Mouse (Mus musculus) cerebellum, adult 9-10 months (tissue): ENCODE measurements around the gene Rapgef2.

Source experiments
- DNase-seq: peaks from one replicate; pipeline ENCODE4 v3.0.0; 2022

Rapgef2 gene

DNA sequence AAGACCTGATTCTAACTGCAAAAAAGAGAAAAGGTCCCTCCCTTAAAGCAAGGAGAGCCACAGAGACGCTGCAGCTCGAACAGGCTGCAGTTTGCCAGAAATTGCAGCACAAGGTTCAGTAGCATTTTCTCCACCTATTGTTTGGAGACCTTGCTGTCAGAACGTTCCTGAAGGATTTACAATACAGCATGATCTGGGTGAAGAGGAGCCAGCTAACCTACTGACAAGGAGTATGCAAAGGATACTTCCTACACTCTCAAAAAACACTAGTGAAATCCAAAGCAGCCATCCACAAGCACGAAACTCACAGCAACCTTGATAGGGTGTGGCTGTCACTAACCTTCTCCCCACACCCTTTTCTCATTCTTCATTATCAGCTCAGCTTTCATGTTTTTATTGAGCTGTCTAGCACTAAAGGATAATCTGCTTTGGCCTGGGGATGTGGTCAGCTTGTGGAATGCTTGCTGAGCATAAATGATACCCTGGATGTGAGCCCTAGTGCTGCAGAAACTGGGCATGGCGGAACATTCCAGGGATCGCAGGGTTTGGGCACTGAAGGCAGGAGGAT lies 124.4 kb downstream of the Rapgef2 start:
- peak; percentile 64 for DNase-seq

DNA sequence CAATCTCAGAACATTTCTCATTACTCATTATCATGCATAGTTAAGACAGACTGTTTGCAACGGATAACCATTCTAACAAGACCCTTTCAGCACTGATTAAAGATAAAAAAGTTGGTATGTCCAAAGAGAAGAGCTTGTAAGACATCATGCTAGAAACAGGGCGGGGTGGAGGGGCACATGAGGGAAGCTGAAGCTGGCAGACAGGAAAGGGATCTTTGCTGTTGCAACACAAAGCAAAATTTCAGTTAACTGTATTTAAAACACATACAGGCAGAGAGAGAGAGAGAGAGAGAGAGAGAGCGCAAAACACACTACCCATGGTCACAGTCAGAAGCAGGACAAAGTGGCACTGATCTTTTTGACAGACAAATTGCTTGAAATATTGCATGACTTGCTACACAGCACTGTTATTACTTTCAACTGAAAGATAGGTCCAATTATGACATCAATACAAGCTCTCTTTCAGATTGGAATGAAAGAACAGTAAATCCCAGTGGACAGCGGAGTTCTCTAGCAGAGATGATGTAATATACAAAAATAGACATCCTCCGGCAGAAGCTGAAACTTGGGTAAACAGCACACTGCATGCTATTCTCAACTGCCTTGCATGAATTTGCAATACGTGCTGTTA lies 125.1 kb downstream of the Rapgef2 start:
- peak; percentile 85 for DNase-seq

DNA sequence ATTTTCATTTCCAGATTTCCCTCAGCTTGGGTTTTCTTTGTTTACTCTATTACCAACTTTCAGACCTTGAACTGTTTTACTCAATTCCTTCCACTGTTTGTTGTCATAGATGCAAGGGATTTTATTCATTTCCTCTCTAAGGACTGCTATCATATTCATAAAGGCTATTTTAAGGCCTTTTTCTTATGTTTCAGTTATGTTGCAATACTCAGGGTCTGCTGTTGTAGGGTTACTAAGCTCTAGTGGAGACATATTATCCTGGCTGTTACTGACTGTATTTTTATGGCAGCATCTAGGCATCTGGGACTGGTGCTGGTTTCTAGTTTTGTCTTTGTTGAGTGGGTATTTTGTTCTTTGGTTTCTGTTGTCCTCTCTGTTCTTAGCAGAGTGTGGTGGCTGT lies 128.1 kb downstream of the Rapgef2 start:
- no peak for DNase-seq

DNA sequence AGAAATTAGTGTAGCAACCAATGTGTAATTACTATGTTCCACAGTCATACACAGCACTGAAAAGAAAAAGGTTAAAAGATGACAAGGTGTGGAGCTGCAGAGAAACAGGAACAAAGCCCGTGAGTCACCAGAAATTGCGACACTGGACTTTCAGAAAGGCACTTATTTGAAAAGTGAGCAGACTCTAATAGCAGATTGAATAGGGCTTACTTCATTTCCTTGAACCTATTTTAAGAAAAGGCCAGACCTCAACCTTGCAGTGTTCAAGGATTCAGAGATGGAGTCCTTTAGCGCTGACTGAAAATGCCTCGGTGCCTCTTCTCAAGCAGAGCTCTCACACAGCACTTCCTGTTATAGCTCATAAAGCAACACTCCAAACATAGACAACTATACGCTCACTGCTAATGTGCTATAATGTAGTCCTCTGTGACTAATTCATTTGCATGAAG lies 133.3 kb downstream of the Rapgef2 start:
- no peak for DNase-seq

DNA sequence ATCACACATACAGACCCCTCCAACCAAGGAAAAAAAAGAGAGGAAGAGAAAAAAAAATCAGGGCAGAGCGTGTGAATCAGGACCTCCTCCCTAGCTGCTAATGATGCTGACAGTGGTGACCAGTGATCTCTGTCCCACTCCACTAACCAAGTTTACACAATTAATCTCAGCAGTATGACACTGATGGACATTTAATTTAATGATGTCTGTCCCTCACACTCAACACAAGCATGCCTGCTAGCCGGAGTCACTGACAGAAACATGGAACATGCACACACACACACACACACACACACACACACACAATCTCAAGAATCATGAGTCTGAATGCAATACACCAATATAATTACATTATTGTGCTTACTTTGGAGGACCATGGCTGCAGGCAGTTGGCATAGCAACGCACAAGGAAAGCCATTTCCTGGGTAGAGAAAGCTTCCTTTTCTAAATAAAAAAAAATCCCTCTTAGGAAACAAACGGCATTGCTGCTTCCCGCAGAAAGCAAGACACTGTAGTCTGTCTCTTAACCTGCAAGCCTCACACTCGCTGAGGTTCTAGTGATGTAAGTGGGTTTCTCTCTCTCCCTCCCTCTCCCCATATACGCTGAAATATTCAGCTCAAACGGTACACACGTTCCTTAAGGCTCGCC lies 140.8 kb downstream of the Rapgef2 start:
- DNase-seq, result peak; percentile 70

DNA sequence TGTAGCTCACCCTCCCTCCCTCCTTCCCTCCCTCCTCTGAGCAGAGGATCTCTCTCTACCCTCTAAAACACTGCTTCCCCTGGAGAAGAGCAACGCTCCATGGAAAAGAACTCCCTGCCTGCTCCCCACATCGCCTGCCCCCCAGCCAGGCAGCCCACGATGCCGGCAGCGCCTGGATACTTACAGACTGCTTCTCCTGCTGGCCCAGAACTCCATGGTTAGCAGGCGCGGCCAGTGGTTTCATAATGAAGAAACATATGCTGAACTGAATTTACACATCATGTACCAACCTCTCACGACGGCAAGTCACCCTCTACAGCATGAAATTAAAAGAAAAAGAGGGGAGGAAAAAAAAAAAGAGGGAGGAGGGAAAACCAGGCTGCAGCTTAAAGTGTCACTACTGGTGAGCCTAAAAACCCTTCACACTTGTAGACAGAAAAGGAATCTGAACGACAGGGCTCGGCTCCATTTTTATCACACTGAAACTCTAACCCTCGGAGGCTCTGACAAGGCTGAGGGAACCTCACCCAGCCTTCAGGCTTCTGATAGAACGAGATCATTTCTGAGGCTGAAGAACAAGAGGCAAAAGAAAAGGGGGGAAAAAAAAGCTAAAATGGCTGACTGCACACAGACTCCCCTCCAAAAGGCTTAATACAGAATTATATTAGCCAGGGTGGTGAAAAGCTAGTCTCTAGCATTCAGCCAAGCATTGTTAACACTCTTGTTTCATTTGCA lies 141.5 kb downstream of the Rapgef2 start:
- DNase-seq, result peak; percentile 62

DNA sequence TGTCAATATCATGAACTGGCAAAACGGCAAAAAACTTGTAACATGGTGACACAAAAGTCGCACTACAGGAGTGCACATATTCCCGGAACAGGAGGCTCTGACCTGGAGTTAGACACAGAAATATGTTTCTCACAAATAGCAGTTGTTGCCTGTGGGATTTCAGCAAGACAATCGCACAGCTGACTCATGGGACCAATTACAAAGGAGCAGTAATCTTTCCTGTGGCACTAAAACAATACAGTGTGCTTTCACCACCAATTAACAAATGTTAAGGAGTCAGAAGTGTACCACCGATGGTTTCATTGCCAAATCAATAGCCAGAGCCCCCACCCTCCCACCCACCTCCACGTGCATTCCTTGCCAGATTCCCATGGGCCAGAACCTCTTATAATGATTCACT lies 142.2 kb downstream of the Rapgef2 start:
- DNase-seq, result peak; percentile 61

DNA sequence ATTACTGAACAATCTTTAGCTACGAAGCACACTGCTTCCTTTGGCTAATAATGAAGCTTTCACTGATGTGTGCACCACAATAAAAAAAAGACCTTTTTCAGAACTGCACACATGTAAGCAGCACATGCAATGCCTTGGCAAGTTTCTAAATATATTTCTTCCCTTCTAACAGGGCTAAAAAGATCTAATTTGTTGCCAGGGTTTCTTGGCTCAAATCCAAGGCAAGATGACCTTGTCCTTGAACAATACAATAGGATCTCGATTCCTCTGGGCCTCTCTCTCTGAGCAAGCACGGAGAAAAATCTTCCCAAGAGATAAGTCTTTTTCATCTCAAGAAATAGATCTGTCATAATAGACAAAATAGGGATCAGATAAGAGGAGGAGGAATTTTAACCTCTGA lies 147.1 kb downstream of the Rapgef2 start:
- DNase-seq, result peak; percentile 62

DNA sequence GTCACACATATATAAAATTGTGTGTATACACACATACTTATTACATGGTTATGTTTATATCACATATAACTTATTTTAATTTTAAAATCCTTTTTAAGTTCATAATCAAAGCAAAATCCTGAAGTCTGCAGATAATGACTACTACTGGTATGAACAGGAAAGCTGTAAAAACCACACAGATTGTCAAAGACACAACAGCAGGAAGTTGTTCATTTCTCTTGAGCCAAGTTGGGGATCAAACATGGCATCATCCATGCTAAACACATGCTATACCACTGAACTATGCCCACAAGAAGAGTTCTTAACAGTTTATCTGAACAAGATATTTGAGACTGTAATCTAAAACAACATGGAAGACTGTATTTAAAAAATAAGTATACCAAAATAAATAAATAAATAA lies 147.7 kb downstream of the Rapgef2 start:
- DNase-seq, result no peak

DNA sequence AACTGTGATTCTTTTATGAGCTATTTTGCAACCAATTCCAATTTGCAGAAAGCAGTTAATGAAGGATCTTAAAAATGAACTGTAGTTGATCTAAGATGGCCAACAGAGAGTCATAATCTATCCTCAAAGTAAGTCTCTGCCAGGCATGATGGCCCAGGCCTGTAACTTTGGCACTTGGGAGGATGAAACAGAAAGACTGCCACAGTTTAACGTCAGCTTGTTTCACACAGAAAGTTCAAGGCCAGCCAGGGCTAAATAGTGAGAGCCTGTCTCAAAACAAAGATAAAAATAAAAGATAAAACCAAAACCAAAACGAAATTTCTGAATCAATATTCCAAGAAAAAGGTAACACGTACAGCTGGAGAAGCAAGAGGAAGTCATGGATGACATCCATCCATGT lies 155.3 kb downstream of the Rapgef2 start:
- no peak for DNase-seq

DNA sequence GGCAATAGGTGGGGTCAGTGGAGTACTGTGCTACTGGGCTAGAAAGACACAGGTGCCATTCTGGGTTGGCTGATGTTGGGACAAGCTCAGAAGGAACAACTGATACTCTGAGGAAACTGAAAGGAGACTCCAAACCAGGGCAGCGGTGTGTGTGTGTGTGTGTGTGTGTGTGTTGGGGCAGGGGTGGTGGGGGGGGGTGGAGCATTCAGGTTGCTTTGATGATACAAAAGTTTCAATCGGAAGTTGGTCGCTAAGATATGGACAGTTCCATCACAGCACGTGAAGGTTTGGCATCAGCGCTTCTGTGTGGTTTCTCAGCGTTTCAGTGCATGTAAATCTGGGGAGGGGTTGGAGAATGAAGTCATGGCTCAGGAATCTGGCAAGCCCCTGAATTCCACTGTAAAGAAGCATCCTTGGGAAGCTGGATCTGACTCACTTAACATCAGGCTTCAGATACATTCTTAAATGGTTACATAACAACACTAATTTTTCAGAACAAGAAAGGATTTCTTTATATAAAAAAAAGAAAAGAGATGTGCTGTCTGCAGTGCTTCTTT lies 157.2 kb downstream of the Rapgef2 start:
- no peak for DNase-seq

DNA sequence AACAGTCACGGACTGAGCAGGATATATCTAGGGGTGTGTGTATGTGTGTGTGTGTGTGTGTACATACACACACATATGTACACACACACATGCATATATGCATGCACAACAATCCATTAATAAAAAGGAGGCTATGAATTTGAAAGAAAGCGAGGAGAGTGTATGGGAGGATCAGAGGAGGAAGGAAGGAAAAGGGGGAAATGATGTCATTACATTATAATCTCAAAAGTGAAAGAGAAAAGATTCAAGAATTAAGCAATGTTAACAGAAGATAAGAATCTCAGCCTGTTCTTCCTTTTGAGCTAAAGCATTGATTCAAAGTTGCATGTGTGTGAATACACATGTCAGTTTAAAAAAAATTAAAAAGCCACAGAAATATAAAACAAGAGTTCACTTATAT lies 158.5 kb downstream of the Rapgef2 start:
- no peak for DNase-seq

DNA sequence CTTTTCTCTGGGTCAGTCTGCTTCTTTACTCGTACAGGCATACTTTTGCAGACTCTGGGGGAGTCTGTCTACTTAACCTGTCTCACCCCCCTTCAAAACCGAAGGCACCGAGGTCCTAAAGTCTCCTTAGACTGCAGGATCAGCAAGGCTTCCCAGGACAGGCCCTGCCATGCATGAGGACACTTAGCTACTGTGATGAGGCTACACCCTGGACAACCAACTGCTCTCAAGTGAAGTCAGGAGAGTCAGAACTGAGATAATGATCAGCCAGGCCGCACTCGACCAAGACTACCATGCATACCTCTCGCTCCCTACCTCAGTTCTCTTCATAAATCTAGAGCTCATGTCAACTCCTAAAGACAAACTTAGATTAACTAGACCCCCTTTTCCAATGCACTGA lies 159.5 kb downstream of the Rapgef2 start:
- no peak for DNase-seq

DNA sequence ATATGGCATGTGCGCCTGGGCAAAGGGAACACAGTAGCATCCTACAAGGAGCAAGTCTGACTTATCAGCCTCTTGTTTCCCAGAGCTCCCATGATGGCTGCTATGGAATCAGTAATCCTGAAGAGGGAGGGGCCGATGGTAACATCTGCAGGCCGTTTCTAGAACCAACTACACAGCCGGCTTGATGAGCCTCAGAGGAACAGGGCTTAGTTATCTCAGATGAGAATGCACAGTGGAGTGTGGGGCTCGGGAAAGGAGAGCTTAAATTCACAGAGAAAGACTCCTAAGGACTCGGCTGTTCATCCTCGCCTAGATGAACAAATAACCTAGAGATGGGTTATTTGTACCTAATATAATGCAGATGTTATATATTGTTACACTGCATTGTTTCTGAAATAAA lies 164.9 kb downstream of the Rapgef2 start:
- DNase-seq, result no peak

DNA sequence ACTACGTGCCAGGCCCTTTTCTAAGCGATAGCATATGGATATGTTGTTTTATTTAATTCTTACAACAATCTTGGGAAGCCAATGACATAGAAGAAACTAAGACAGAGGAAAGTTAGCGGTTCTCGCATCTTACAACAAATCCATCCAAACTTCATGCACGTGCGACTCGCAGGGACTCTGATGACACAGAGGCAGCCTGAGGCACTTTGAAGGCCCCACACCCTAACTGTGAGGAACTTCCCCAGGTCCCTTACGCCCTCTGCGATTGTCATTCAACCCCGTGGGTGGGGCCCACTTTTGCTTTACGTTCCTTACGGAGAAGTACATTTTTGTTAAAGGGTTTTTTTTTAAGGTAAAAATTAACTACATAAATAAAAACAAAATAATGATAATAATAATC lies 166.3 kb downstream of the Rapgef2 start:
- DNase-seq, result no peak

DNA sequence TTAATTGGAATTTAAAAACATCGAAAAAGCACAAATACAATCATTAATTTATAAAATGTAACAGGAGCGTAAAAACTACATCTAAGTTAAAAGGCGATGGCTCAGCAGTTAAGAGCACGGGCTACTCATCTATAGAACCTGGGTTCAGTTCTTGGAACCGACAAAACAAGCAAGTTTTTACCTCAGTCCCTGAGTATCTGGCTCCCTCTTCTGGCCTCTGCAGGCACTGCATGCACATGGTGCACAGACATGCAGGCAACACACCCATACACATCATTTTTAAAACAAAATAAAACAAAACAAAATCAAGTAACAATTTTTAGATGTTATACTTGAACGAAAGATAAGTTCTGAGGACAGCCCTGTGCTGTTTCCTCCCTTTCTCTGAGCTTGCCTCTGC lies 176.2 kb downstream of the Rapgef2 start:
- DNase-seq, result no peak

DNA sequence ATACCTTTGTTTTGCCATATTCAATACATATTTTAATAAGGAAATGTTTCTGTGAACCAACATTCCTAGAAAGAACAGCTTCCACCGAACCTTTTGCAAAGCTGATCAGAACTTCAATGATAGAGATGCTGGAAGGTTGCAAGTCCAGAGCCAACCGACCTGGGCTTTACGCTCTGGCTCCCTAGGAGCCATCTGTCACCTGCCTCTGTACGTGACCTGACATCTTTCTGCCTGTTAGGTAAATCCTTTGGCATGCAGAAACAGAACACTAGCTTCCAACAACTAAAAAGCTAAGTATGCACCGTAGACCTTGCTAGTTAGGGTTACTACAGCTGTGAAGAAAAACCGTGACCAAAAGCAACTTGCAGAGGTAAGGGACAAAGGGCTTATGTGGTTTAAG lies 178.1 kb downstream of the Rapgef2 start:
- DNase-seq, result peak; percentile 66

DNA sequence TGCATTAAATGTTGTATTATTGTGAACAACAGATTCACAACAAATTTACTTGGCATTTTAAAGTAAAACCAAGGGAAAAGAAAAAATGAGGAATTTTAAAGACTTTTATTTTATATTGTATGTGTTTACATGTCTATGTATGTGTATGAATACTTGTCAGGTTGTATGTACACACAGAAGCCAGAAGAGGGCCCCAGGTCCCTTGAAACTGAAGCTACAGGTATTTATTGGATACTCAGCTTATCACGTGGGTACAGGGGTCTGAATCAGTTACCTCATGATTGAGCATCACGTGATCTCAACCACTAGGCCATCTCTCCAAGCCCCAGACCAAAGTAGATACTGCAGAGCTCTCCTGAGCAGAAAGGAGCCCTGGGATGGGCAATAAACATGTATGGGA lies 180.0 kb downstream of the Rapgef2 start:
- DNase-seq, result no peak

DNA sequence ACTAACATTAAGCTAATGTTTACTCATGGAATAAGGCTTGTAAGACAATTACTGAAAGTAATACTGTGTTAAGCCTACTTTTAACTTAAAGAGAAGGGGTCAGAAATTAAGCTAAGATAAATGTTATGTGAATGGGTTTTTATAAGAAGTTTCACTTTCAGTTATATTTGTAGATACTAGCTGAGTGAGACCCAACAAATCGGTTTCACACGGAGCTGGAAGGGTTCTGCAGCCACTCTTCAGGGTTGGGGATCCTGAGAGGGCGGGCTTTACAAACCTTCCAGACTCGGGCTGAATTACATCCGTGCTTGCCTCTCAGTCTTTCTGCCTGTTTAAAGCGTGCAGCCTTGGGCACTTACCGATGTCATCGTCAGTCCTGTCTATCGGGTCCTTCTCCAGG lies 182.7 kb downstream of the Rapgef2 start:
- DNase-seq, result no peak

DNA sequence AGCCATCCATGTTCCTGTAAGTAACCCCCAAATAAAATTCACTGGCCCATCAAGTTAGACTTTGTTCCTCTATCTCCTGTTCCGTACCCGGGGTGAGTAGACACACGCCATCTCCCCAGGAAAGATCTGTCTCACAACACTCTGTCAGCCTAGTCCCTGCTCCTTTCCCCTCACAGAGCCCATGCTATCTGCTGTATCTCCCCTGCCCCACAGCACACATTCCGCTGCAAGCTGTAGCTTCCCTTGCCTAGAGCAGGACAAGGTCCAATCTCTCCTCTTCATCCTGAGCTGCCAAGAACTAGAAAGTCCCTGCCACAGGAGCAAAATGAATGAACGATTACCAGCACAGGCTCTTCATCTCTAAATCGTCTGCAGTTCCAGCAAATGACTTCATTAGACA lies 184.6 kb downstream of the Rapgef2 start:
- DNase-seq, result no peak

DNA sequence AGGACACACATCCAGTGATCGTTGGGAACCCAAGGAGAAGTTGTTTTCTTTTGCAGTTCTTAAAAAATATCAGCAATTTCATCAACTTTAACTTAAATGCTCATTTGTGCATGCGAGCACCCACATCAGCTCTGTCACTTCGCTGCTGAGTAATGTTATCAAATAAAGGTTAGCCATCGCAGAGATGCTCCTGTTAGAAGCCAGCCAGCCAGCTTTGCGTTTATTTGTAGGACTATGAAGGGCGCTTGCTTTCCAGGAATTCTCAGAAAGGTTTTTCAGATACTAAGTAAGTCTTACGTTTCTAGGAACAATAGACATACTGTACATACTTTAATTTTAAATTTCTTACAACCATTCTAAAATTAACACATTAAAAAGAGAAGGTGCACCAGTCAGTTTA lies 185.5 kb downstream of the Rapgef2 start:
- no peak for DNase-seq

DNA sequence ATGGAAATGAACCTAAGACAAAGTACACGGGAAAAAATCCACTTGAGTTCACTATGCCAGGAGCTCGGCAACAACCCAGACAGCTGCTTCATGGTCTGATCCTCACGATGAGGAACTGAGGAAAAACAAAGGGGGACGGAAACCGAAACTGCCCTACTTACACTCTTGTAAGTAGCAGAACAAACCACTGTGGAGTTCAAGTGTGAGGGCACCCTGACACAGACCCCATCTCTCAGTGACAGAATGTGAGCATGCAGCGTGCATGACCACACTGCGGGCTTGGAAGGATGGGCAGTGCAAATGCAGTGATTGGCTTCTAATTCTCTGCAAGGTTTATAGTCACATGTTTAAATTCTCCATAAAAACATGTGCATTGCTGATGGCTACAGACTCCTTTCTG lies 197.2 kb downstream of the Rapgef2 start:
- no peak for DNase-seq

DNA sequence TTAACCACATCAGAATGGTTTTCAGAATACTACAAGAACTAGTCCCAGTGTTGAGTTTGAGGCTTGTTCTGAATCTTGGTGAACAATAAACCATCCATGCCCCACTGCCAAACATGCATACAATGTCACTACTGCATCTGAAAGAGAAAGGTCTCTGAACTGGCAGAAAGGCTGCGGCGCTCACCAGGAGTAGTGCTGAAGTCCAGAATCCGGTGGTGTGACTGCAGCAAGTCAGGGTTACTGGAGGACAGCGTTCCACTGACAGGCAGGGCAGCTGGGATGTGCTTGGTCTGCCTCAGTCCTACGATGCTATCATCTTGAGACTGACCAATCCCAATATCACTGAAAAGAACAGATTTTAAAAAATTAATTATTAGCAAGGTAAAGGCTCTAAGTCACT lies 197.9 kb downstream of the Rapgef2 start:
- no peak for DNase-seq

DNA sequence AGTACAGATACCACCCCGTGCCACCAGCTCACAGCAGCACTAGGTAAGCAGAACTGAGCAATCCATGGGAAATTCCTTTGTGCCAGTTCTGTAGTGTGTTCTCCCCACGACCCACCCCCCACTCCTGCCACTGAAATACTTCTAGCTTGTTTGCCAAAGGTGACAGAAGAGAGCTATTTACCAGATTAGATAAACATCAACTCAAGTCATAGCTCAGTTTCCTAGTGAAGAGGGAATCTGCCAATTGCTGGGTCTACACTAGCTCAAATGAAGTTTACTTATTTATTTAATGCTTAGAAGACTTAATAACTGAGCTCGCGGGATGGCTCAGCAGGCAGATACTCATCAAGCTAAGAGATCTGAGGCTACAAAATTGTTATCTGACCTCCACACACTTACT lies 200.0 kb downstream of the Rapgef2 start:
- no peak for DNase-seq
